Mouse (Mus musculus) lung, adult 2 months (tissue): ENCODE results near the gene Wdfy4.

Experiments
- CTCF ChIP-seq: fragments of 200-500 bp; IDR thresholded peaks from 2 replicates; pipeline ENCODE4 v1.5.1; 2011; ENCODE audit warnings: mild to moderate bottlenecking, low read length, control low read depth; ENCODE audit not compliant: insufficient read depth
- POLR2A ChIP-seq: fragments of 200-500 bp; IDR thresholded peaks from 2 replicates; pipeline ENCODE4 v1.6.1; 2011; ENCODE audit warnings: low read depth, mild to moderate bottlenecking, control low read depth, low read length, borderline replicate concordance; ENCODE audit errors: extremely low read depth

DNA sequence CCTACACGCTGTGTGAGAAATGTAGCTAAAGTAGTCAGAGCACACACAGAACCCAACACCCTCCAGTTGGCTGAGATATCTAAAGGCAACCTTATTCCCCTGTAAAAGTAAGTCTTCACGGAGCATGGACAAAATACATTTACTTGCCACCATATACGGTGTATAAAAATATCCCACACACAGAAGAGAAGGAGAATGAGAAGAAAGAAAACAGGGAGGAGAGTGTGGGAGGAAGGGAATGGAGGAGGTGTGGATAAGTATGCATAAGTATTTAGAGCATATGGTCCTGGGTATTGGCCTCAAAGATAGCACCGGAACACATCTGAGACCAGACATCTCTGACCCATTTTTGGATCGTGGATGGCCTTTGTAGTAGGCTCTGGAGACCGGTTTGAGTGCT, 50.1 kb downstream of the Wdfy4 start:
- TF ChIP-seq CTCF, result no peak
- no peak for TF ChIP-seq POLR2A
